Mouse (Mus musculus) C2C12 (cell line): ENCODE data around the gene Lpp. TPM values are rescaled to one million over a fixed set of nuclear protein-coding genes. Genes with fewer than 3 reads are reported as not detected.

Source experiments
- H3K27me3 ChIP-seq: one replicate; pipeline ENCODE4 v1.6.1; 2011; ENCODE audit not compliant: control insufficient read depth, insufficient read depth, insufficient read length
- H3K36me3 ChIP-seq: one replicate; pipeline ENCODE4 v1.6.1; 2011; ENCODE audit not compliant: control insufficient read depth, insufficient read depth
- H3K4me3 ChIP-seq: one replicate; pipeline ENCODE4 v1.5.1; 2011; ENCODE audit warnings: mild to moderate bottlenecking, control low read depth; ENCODE audit not compliant: poor library complexity, insufficient read depth, severe bottlenecking
- H3K79me2 ChIP-seq: one replicate; pipeline ENCODE4 v1.6.1; 2011; ENCODE audit not compliant: control insufficient read depth, insufficient read depth
- H3K79me3 ChIP-seq: one replicate; pipeline ENCODE4 v1.6.1; 2011; ENCODE audit warnings: low read depth, control low read depth
- H3ac ChIP-seq: one replicate; pipeline ENCODE3; 2011; ENCODE audit warnings: low read depth; ENCODE audit not compliant: control insufficient read depth, insufficient read length
- CEBPB ChIP-seq: IDR thresholded peaks from one replicate; pipeline ENCODE4 v1.6.1; 2011; ENCODE audit warnings: low read depth, mild to moderate bottlenecking, control low read depth, moderate library complexity
- CTCF ChIP-seq: IDR thresholded peaks from one replicate; pipeline ENCODE4 v1.5.1; 2011; ENCODE audit not compliant: control insufficient read depth, insufficient read depth, insufficient read length
- FOSL1 ChIP-seq: IDR thresholded peaks from one replicate; pipeline ENCODE4 v1.8.0; 2011; ENCODE audit warnings: mild to moderate bottlenecking, low read length; ENCODE audit not compliant: poor library complexity, insufficient read depth, severe bottlenecking
- MAX ChIP-seq: IDR thresholded peaks from one replicate; pipeline ENCODE4 v1.6.1; 2011; ENCODE audit warnings: mild to moderate bottlenecking, control low read depth
- MYOD1 ChIP-seq: IDR thresholded peaks from one replicate; pipeline ENCODE4 v1.6.1; 2011; ENCODE audit warnings: low read depth; ENCODE audit not compliant: control insufficient read depth, insufficient read length
- MYOG ChIP-seq: IDR thresholded peaks from one replicate; pipeline ENCODE4 v1.6.1; 2011; ENCODE audit not compliant: control insufficient read depth, insufficient read length; ENCODE audit errors: extremely low read depth
- USF1 ChIP-seq: IDR thresholded peaks from one replicate; pipeline ENCODE4 v1.6.1; 2011; ENCODE audit warnings: low read depth, mild to moderate bottlenecking, control low read depth, moderate library complexity
- polyA plus RNA-seq: library from polyadenylated mRNA; unstranded; fragments of >200 nt; fragmentation: generic; extraction: Trizol; gene quantifications from one replicate; pipeline ENCODE4 v1.2.1, GENCODE M21; 2012; ENCODE audit warnings: missing spikeins

The Lpp gene
- polyA plus RNA-seq, 1 experiment, result 9.6 TPM

DNA sequence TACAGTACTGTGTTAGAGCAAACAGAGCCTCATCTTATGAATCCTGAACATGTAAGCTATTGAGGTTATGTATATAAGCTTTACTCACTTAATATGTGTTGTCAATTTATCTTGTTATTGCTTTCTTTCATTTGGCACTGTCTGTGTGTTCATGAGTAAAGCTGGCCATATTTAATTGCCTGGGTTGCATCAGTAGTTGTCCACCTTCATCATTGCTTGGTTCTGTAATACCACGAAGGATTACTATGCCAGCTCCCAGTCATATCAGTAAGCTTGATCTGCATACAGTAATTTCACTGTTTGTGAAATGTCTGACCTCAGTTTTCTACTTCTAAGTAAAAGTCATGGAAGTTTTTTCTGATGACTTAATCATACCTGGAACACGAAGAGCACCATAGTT, 401.4 kb downstream of the Lpp start:
- TF ChIP-seq MYOG (no peak), CEBPB (no peak), FOSL1 (no peak), USF1 (no peak), MYOD1 (no peak), MAX (no peak)
- no peaks in the 10 kb centered on the region for H3K79me3 ChIP-seq
- H3K36me3 ChIP-seq, result peaks cover 8% of the 10 kb centered on the region
- H3ac ChIP-seq, result no peak overlapping the region
- H3K4me3 ChIP-seq, result no peak overlapping the region
- no peaks in the 10 kb centered on the region for H3K27me3 ChIP-seq
- H3K79me2 ChIP-seq, result peaks cover 10% of the 10 kb centered on the region

DNA sequence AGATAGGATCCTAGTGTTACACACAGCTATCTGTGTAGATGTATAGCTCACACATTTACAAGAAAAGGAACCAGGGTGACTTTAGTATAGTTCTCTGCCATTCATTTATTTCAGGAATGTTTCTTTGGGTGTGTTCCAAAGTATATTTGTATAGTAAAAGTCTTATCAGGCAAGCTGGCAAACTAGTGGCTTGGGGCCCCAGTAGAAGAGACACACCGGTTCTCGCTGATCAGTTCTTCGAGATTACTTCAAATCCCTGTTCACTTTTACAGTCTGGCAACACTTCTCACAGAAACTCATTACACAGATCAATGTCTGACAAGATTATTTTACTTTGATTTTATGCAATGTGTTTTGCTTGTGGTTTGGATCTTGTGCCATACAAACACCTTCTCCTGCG, 408.0 kb downstream of the Lpp start:
- no peaks in the 10 kb centered on the region for H3K79me2 ChIP-seq
- no peak overlapping the region for H3K4me3 ChIP-seq
- no peak overlapping the region for H3ac ChIP-seq
- no peaks in the 10 kb centered on the region for H3K79me3 ChIP-seq
- TF ChIP-seq MYOD1 (no peak), USF1 (no peak), FOSL1 (no peak), CEBPB (no peak), CTCF (no peak), MYOG (no peak), MAX (no peak)
- H3K27me3 ChIP-seq, result no peaks in the 10 kb centered on the region
- H3K36me3 ChIP-seq, result peaks cover 2% of the 10 kb centered on the region

DNA sequence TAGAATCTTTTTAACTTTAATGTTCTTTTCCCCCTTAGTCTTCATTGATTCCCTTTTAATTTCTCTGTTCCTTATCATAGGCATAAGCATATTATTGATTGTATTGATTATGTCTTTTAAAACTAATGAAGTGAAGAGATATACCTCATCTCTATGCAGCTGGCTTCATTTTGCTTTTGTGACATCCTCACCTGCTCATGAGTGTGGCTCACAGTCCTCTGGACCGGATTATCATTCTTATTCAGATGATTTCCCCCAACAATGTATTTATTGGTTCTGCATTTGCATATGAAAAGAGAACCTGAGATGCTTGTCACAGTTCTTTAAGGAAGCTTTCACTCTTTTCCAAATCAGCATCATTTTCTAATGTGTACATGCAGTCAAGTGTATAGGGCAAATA, 408.5 kb downstream of the Lpp start:
- no peak overlapping the region for H3K4me3 ChIP-seq
- H3K27me3 ChIP-seq, result no peaks in the 10 kb centered on the region
- TF ChIP-seq MAX, result no peak
- TF ChIP-seq MYOG, result no peak
- no peak for TF ChIP-seq MYOD1
- TF ChIP-seq CEBPB, result no peak
- TF ChIP-seq CTCF, result no peak
- no peak for TF ChIP-seq FOSL1
- TF ChIP-seq USF1, result no peak
- H3ac ChIP-seq, result no peak overlapping the region
- H3K36me3 ChIP-seq, result no peaks in the 10 kb centered on the region
- peaks cover 2% of the 10 kb centered on the region for H3K79me3 ChIP-seq
- no peaks in the 10 kb centered on the region for H3K79me2 ChIP-seq

DNA sequence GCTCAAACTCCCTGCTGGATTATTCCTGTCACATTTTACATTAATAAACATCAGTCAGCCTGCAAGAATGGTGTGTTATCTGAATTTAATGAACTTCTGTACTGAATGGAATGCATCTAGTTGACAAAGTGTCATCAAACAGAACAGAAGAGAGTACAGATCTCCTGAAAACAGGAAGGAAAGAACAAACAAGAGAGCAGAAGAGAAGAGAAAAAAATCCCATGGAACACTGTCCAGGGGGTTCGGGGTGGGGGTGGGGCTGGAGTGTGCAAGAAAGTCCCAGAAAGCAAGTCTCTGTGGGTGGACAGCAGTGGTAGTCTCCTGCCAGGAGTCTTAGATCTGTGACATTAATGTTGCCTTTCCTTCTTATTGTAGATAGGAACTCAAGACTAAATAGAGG, 412.8 kb downstream of the Lpp start:
- Histone ChIP-seq H3K79me3 (peaks cover 2% of the 10 kb centered on the region), H3ac (no peak overlapping the region), H3K27me3 (no peaks in the 10 kb centered on the region), H3K79me2 (no peaks in the 10 kb centered on the region), H3K4me3 (no peak overlapping the region), H3K36me3 (peaks cover 4% of the 10 kb centered on the region)
- no peak for TF ChIP-seq MYOD1
- TF ChIP-seq MAX, result no peak
- TF ChIP-seq CTCF, result no peak
- no peak for TF ChIP-seq FOSL1
- no peak for TF ChIP-seq USF1
- no peak for TF ChIP-seq CEBPB
- TF ChIP-seq MYOG, result no peak

DNA sequence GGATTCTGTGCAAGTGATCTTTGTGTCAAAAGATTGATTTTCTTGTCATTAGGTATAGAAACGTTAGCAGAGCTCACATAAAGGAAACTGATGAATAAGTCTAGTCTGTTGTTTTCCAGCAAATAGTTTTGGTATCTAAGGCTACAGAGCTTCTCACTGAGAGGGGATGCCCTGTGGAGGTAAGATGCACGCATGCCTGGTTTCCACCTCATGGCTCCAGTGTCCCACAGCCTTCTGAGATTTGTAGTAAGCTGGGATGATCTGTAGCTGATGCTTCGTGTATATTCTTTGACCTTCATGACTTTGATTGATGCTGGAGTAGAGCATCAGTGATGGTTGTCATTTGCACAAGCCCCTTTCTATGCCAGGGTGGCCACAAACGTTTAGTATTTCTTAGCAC, 414.3 kb downstream of the Lpp start:
- Histone ChIP-seq H3ac (no peak overlapping the region), H3K36me3 (peaks cover 4% of the 10 kb centered on the region), H3K79me3 (peaks cover 2% of the 10 kb centered on the region), H3K79me2 (no peaks in the 10 kb centered on the region), H3K4me3 (no peak overlapping the region), H3K27me3 (no peaks in the 10 kb centered on the region)
- no peak for TF ChIP-seq MYOG
- TF ChIP-seq CTCF, result no peak
- no peak for TF ChIP-seq FOSL1
- no peak for TF ChIP-seq MAX
- TF ChIP-seq CEBPB, result no peak

DNA sequence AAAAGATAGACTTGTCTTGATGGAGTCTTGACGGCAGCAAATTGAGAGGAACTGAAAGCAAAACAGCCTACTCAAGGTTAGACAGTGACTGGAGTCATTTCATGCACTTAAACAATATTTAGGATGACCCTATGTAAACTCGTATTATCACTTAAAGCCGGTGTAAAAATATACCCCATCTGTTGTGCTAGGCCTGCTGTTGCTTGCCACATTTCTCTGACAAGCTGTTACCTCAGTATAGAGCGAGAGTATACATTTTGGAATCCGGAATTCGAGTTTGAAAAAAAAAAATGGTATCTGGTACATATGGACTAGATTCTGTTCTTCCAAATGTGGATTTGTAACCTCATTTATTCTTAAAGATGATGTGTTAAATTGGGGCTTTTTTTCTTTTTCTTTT, 416.5 kb downstream of the Lpp start:
- Histone ChIP-seq H3K36me3 (peaks cover 7% of the 10 kb centered on the region), H3K79me3 (peaks cover 2% of the 10 kb centered on the region), H3K27me3 (no peaks in the 10 kb centered on the region), H3ac (no peak overlapping the region), H3K4me3 (no peak overlapping the region), H3K79me2 (no peaks in the 10 kb centered on the region)
- TF ChIP-seq FOSL1 (no peak), CEBPB (no peak), MAX (no peak), MYOG (no peak), USF1 (no peak), CTCF (no peak), MYOD1 (no peak)
